Mouse (Mus musculus): Measurements from ENCODE around the gene Ackr3. TPM values are rescaled to one million over a fixed set of nuclear protein-coding genes. Genes with fewer than 3 reads are reported as not detected.

Gene Ackr3
- total RNA-seq, 2 experiments from 2014 or later, result 19.5 to 22.2 TPM

DNA sequence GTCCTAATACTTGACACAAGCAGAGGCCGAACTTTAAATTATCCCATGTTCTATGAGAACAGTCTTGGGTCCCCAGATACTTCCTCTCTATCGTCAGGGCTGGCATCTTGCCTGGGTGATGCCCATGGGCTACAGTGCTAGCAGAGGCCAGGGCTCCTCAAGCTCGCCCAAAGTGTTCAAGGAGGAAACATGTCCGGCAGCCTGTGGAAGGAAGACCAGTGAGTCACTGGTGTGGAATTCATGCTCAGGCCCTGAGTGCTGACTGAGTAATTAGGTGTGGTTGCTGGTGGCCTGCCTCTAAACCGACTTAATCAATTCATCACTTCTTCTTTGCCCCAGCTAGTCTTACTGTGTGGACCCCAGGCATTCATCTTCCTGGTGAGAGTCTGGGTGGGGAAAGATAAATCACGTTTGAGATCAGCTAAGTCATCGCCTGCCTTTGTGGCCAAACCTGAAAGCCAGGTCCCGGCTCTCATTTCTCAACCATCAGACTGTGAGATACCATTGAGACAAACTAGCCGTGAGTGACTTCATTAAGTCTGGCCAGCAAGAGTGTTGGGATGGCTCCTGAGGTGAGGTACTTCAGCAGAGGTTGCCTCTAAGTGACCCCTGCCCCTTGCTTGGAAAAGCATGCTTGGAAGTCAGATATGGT is 21.9 kb downstream of the Ackr3 start:
- DNase-seq (ENCODE audit: low spot score in 2 of 2), result no peak

DNA sequence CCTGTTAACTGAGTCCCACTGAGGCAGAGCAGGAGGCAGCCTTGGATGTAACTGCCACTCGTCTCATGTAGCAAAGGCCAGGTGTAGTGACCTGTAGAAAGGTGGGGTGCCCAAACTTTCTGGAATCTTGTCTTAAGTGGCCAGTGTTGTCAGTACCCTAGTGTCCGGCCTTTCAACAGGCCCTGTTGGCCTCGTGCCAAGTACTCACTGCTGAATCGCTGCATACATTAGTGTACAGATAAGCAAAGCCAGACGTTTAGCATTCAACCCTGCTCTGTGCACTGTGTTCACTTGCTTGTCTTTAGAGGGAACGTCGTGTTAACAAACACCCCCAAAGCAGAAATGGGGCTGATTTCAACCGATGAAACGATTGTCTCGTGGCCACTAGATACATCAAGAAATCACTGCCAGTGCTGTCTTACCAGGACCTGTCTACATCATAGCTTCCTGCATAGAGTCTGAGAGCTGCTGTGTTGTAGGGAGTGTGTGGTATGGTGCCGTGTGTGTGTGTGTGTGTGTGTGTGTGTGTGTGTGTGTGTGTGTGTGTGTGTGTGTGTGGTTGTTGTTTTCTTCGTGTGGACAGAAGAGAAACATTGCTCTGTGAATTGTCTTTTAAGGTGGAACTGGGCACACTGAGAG is 24.0 kb downstream of the Ackr3 start:
- no peak for DNase-seq (ENCODE audit: low spot score in 2 of 2)

DNA sequence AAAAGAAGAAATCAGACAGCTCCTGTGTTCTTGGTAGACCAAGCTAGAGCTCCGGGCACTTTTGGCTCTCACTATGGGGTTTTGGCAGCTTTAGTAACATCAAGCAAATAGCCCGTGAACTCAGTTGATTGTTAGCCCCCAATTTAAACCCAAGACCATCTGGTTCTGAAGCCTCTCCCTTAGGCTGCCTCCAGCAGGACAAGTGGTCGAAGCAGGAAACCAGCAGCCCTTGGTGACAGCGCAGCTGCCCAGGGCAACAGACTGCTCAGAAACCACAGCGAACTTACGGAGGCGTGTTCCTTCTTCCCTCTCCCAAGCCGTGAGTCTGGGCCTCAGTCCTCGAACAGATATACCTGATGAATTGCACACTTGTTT is 24.5 kb downstream of the Ackr3 start:
- no peak for DNase-seq (ENCODE audit: low spot score in 2 of 2)

DNA sequence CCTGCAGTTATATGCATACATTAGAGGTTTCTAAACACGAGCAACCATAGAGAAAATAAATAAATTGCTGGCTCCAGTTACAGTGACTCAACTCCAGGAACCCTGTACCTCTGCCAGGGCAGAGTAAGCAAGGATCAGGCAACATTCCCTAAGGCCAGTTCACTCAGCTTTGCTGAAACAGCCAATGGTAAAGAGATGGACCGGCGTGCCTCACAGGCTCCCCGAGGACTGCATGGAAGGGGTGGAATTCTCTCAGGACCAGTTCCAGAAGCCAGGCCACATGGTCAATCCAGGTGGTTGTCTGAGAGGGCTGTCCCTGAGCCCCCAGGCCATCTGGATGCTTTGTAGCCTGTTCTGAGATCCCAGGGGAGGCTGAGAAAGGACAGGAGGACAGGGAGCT is 26.8 kb downstream of the Ackr3 start:
- DNase-seq (ENCODE audit: low spot score in 2 of 2), result no peak

DNA sequence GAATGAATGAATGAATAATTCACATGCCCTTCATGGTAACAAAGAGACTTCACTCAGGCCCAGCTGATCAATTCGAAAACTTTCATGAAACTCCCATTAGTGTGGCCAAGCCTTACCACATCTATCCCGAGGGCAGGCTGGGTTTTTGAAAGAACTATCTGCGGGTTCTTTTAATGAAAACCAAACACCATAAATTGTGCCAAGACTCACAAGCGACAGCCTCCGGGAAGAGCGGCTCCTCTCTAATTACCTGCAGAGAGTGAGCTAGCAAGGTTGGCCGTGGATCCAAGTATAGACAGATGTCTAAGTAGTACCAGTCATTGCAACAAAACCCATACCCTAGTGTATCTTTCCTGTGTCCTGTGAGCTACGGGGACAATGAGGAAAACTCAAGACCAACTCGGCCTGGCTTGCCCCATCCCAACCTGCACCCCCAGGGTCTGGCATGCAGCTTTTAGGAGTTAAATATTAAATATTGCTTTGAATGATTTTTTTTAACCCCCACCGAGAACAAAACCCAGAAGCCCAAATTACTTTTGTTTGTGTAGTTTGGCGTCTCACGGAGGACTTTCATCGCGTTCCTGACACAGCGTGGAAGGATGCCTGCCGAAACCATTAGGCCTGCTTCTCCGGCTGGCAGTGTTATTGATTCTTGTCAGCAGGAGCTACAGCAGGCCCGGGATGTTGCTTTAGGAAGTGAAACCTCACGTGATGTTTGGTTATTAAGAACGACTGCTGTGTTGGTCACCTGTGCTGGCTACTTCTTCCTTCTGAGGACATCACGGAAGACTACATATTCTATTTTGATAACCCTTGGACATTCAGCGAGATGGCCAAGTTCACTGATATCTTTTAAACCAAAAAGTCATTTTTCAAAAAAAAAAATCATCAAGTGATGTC is 28.1 kb downstream of the Ackr3 start:
- DNase-seq (ENCODE audit: low spot score in 2 of 2), result no peak

DNA sequence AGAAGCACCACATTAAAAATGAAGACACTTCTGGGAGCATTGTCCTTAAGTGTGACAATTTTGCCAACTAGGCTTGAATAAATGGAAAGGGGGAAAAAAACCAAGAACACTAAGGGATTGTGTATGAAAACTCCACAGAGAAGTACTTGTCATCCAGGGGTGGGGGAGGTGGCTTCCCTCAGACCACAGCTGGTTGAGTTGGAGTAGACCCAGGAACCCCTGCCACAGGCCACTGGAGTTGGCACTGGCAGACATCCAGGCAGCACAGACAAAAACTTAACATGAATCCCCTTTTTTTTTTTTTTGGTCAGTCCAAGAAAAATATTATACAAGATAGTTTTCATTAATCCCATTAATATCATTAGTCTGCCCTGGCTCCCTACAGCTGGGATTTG is 28.7 kb downstream of the Ackr3 start:
- DNase-seq (ENCODE audit: low spot score in 2 of 2), result no peak

DNA sequence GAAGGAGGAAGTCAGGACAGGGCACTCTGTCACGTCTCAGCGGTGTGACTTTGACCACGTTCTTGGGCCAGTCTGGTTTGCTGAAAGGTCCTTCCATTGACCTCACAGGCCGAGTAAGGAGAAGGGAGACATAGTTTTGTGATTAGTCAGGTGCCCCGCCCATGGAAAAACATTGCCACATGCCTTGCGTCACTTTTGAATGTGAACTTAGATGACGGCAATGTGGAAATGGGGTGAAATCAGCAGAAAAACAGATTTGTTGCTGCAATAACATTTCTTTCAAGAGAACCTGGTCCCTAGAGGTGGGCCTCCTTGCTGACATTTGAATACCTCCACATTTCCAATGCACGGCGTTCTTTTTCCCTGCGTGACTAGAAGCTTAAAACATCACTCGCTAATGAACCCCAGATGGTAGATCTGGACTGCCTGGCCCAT is 30.9 kb downstream of the Ackr3 start:
- DNase-seq (ENCODE audit: low spot score in 2 of 2), result no peak

DNA sequence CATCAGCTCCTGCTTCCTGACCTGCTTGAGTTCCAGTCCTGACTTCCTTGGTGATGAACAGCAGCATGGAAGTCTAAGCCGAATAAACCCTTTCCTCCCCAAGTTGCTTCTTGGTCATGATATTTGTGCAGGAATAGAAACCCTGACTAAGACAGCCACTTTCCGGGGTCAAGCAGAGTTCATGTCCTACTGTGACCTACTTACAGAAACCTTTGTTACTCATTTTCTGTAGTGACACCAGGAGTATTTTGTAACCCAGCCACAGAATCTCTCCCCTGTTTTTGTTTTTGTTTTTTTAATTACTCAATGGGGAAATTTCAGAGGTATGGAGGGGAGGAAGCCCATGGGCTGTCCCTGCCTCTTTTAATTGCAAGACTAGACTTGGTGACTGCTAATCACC is 32.9 kb downstream of the Ackr3 start:
- no peak for DNase-seq (ENCODE audit: low spot score in 2 of 2)

DNA sequence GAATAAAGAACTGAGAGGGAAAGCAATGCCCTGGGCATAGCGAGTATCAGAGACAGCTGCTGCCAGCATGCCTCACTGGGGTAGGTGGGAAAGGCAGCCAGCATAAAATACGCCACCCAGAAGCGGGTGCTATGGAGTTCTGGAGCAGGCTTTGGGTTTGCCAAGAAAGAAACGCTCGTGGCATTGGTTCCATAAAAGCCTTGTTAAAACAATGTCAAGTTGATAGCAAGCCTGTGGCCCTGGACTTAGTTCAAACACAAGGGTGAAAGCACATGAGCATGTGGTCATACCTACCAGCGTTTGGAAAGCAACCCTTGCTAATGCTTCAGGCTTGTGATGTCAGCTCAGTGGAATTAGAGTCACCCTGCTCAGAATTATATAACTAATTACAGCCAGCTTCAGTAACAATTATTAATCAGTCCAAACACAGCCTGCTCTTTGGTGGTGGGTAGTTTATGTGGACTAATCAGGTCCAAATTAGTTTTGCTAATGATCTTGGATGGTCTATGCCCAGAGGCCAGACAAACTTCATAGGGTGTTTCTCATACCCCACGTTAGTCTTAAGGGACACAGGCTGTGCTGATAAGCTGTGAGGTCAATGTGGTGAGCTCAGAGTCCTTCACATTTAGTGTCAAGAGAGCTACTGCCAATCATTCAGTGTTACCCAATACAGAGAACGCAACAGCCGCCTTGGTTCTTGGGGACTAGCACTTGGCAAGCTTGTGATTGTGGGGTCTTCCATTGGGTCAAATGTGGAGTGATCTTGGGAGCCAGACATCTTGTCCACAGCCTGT is 34.5 kb downstream of the Ackr3 start:
- no peak for DNase-seq (ENCODE audit: low spot score in 2 of 2)

DNA sequence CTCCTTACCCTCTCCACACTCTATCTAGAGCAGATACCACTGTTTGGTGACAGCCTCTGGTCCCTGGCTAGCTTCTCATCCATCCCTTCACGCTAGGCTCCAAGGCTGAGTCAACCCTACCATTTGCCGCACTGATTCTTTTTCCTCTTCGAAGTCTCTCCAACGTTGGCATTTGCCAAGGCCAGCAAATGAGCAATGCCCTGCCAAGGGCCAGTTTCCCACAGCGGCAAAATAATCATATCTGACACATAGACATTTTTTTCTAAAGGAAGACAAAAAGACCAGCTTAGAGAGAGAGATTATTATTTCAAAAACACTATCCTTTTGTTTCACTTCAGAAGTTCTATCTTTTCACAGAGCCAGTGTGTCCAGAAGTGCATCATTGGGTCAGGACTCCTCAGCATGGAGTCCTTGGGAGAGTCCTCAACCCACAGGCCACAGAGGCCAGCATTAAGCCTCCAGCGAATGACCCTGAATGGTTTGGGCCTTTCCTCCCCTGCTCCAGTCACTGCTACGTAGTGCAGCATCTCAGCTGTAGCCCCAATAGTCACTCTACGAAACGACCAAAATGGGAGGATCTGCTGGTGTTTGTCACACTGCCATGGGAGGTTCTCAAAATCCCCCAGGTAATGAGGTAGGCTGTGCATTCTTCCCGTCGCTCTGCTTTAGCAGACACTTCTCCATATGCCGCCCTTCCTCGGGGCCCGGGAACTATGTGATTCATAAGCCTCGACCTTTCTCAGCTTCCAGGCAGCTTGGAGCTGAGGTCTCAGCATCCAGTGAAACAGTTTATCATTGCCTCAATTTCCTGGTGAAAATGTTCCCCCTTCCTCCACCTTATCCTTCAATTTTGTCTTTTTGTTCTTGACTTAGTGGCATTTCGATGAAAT is 35.8 kb downstream of the Ackr3 start:
- DNase-seq (ENCODE audit: low spot score in 2 of 2), result no peak

DNA sequence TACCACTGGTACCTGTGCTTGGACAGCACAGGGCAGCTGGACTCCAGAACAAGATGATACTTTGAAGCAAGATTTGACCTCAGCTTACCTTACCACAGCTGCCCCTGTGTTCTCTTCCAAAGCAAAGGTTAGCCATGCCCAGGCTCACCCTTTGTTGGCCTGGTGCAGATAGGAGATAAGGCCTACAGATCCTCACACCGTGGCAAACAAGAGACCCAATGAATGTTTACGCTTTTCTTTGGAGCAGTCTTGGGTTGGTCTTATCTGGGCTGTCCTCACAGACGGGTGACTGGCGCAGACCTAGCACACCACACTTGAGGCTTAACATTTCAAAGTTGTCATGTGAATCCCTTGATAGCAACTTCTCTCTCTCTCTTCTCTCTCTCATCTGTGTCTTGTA is 36.5 kb downstream of the Ackr3 start:
- DNase-seq (ENCODE audit: low spot score in 2 of 2), result no peak

DNA sequence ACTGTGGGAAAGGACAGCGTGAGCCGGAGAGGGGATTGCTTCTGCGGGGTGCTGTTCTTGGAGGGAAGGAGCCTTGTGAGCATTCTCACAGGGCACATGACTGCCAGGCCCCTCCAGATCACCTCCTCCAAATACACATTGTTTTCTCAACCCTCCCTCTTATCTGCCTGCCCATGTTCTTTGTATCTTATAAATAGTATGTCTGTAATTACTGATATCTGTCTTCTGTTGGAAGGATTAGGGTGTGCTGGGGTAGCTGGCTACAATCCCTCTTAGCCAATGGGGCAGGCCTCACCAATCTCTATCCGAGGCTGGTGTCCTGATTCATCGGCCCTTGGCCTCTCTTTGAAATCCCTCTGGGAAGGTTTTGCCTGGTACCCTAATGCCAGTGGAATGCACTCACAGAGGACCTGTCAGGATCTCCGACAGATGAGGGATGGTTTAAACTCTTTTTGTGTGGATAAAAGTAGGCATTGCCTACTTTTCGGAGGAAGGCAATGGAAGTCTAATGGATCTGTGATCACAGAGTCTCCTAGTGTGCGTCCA is 38.7 kb downstream of the Ackr3 start:
- DNase-seq (ENCODE audit: low spot score in 2 of 2), result no peak

DNA sequence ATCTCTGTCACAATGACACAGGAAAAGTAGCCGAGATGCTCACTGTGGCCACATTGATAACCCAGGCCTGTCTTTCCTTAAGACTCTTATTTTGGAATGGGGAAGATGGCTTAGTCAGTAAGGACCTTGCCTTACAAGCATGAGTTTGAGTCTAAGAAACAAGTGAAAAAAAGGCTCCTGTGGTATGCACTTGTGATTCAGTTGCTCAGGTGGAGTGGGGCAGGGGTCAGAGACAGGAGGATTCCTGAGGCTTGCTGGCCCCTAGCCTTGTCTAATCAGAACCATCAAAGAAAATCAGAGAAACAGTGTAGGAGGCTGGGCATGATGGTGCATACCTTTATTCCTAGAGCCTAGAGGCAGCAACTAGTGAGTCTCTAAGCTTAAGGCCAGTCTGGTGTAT is 40.8 kb downstream of the Ackr3 start:
- no peak for DNase-seq (ENCODE audit: low spot score in 2 of 2)

DNA sequence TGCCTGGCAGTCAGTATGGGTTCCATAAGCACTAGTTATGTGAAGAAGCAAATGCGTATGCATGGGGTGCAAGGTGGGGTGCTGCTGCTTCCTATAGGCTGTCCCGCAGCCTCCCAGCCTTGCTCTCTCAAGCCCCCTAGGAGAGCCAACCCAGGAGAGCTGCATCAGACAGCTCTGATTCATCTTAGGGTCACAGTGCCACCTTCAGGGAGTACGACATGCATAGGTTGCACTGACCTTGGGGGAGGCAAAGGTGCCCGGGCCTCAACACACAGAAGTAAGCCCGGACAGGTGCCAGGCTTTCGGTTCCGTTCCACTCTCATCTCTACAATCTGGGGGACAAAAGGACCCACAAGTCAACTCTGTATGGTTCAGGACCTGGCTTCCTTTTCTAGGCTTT is 41.8 kb downstream of the Ackr3 start:
- DNase-seq (ENCODE audit: low spot score in 2 of 2), result no peak

DNA sequence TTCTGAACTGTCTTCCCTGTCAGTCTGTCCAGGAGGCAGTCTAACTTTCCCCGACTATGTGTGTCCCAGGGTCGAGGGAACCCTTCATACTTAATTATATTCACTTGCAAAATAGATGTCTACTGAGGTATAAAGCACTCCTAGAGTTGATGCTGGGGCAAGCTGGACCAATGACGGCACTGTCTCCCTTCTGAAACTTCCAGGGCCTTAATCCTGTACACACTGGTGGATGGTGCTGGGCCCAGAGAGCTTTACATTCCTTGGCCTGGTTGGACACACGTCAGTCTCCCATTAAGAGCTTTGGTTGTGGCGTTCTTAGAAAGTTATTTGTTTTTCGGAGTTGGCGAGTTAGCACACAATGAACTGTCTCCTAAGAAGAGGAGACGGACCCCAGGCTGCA is 42.3 kb downstream of the Ackr3 start:
- no peak for DNase-seq (ENCODE audit: low spot score in 2 of 2)

DNA sequence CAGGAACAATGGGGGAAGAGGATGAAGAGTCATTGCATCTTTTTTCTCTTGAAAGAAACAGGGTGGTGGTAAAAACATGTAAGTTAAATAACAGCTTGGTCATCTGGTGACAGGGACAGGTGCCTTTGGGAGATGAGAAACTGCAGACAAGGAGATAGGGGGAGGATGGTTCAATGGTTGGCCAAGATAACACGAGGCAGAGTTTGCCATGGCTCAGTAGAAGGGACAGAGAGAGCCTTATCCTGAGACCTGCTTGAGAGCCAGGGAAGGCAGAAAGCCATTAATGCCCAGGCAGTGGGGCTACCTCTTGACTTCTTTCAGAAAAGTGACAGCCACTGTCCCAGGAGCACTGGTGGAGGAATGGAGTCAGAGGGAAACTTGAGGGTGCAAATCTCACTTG is 43.0 kb downstream of the Ackr3 start:
- no peak for DNase-seq (ENCODE audit: low spot score in 2 of 2)

DNA sequence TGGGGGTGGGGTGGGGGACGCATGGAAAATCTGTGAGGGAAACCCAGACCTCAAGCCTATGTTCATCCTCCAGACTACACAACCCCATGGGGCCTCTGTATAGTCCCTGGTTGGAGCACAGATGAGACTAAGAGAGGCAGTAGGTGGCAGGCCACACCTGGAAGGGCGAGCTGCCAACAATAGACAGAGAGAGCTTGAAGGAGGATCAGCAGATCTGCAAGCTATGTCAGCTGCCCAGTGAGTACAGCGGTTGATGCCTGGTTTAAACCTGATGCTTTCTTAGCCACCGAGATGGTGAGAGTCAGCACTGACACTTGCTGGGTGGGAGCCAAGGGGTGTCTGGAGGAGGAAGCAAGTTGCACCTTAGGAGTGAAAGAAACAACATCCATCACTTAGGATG is 43.5 kb downstream of the Ackr3 start:
- no peak for DNase-seq (ENCODE audit: low spot score in 2 of 2)

DNA sequence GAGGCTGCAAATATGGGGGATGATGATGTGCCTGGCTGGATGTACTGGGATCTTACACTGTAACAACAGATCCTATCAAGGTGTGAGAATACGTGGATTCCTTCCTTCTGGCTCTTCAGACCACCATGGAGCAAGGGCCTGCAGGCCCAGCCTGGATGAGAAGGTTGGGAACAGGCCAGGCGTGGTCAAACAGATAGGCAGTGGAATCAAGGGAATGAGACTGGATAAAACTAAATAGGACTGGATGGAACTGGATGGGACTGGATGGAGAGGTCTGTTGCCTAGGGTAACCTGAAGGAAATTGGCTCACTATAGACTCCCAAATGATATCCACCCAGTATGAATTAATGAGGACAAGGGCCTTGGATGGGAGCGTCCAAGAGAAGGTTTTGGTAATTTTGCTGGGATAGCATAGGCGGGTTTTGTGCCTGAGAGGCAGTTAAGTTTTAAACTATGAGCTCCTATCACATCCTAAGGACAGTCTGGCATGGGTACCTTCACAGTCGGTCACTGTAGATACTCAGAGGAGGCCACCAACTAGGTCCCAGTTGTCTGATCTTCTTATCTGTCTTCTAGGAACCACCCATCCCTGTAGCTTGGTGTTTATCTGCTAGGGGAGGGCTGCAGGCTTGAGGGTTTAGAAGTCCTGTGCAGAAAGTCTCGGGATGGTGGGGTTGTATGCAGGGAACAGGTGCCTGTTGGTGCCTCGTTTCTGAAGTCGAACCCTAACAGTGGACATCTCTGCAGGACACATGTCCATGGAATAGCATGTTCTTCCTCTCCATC is 44.2 kb downstream of the Ackr3 start:
- no peak for DNase-seq (ENCODE audit: low spot score in 2 of 2)

DNA sequence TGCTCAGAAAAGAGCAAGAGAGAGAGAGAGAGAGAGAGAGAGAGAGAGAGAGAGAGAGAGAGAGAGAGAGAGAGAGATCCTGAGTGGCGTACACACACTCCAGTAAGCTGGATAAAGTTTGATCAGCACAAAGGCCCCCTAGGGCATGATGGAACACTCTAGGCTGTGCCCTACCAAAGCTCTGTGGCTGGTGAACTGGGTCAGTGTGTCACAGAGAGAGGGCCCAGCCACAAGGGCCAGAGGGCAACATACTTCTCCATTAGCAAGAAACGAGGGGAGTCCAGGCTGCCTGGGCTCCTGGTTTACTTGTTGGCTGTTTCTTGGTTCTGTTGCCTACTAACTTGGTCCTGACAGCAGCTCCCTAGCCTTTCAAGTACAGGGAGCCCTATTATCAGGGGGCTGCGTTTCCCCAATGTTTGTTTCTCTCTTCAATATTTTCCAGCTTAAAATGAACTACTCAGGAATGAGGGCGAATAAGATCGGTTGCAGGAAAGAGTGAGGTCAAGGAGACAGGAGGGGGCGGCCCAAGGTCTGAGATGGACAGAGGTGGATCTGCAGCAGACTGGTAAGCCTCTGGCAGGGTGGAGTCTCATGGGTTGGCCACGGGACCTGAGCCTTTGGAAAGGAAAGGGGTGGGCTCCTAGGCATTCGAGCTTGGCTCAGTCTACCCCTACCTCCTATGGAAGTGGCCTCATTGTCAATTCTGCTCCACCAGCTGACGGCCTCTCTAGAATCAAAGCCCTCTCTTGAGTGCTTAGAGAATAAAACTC is 45.4 kb downstream of the Ackr3 start:
- no peak for DNase-seq (ENCODE audit: low spot score in 2 of 2)

Measured in adrenal gland, postnatal 4 days (tissue).